Mouse (Mus musculus): ENCODE results near the gene Xrcc2.

GRCm38 (mm10) chr5:25696256-25696655 is 9.4 kb downstream of the Xrcc2 start:
- no peak for TF ChIP-seq CTCF (IDR thresholded peaks at IDR 0.05; ENCODE audit: extremely low read depth, insufficient read length, insufficient replicate concordance, low read depth, low read length)
- TF ChIP-seq POLR2A (IDR thresholded peaks at IDR 0.05; ENCODE audit: low read depth, low read length): no peak

Data from small intestine, adult 2 months (tissue).